Mouse (Mus musculus) frontal cortex, postnatal 36 days (tissue): Measurements from ENCODE around the gene Tcf19.
"Not testable (repeated sequence)": the region's sequence is repeated elsewhere in the genome, so short reads cannot be mapped to it uniquely, and the experiment has no call there.

ENCODE experiments used
- DNase-seq, 2 experiments: peaks; one replicate each; pipeline ENCODE4 v3.0.0; 2022; ENCODE audit warnings: low spot score in 2 of 2

Gene Tcf19

GRCm38 (mm10) chr17:35532901-35533300 is 16.3 kb upstream of the Tcf19 start, which contains the start of gene Psors1c2:
TSS of gene Psors1c2 (plus strand) at chr17:35533201.
- DNase-seq = no peak

GRCm38 (mm10) chr17:35532360-35532759 is 15.7 kb upstream of the Tcf19 start:
- DNase-seq = no peak

- no peak for DNase-seq
These were observed 10.0 kb upstream of the Tcf19 start for GRCm38 (mm10) chr17:35526644-35527043.

- no peak for DNase-seq
These were observed 7.7 kb upstream of the Tcf19 start for GRCm38 (mm10) chr17:35524354-35524753.

- DNase-seq = no peak
These were observed 902 bp upstream of the Tcf19 start for GRCm38 (mm10) chr17:35517526-35517925.

GRCm38 (mm10) chr17:35515911-35516640 is 548 bp downstream of the Tcf19 start:
- peak in 1 of 2 experiments; percentile 39 for DNase-seq

- DNase-seq = no peak
These were observed 1.9 kb downstream of the Tcf19 start for GRCm38 (mm10) chr17:35514756-35515155.

- peak; percentile 52 to 58 for DNase-seq
These were observed 2.7 kb downstream of the Tcf19 start for GRCm38 (mm10) chr17:35513886-35514285.

- DNase-seq = no peak
These were observed 3.6 kb downstream of the Tcf19 start for GRCm38 (mm10) chr17:35512916-35513626.

- no peak for DNase-seq
These were observed 7.3 kb downstream of the Tcf19 start for GRCm38 (mm10) chr17:35509284-35509683.

- DNase-seq = not testable (repeated sequence)
These were observed 8.3 kb downstream of the Tcf19 start for GRCm38 (mm10) chr17:35508279-35508678.

GRCm38 (mm10) chr17:35507556-35508260 is 8.9 kb downstream of the Tcf19 start:
- DNase-seq = no peak

- DNase-seq = no peak
These were observed 9.7 kb downstream of the Tcf19 start for GRCm38 (mm10) chr17:35506881-35507280.

GRCm38 (mm10) chr17:35505776-35506175 is 10.8 kb downstream of the Tcf19 start, which contains the start of gene Pou5f1:
TSS of gene Pou5f1 (plus strand) at chr17:35506018.
- no peak for DNase-seq

- no peak for DNase-seq
These were observed 11.8 kb downstream of the Tcf19 start for GRCm38 (mm10) chr17:35504628-35505481.

GRCm38 (mm10) chr17:35503849-35504248 is 12.8 kb downstream of the Tcf19 start:
- DNase-seq = no peak

GRCm38 (mm10) chr17:35502762-35503161 is 13.9 kb downstream of the Tcf19 start:
- no peak for DNase-seq

- no peak for DNase-seq
These were observed 14.4 kb downstream of the Tcf19 start for GRCm38 (mm10) chr17:35502226-35502625.

GRCm38 (mm10) chr17:35497124-35497523 is 19.5 kb downstream of the Tcf19 start:
- no peak for DNase-seq

- DNase-seq = no peak
These were observed 26.3 kb downstream of the Tcf19 start for GRCm38 (mm10) chr17:35490320-35490719.

GRCm38 (mm10) chr17:35488041-35488440 is 28.6 kb downstream of the Tcf19 start:
- no peak for DNase-seq
